Mouse (Mus musculus): ENCODE results near the gene Nck2.
"Not testable (repeated sequence)": the region's sequence is repeated elsewhere in the genome, so short reads cannot be mapped to it uniquely, and the experiment has no call there.

Gene Nck2

GRCm38 (mm10) chr1:43534060-43534760 is 89.8 kb downstream of the Nck2 start:
- DNase-seq (ENCODE audit: low spot score) = peak; percentile 37

DNA sequence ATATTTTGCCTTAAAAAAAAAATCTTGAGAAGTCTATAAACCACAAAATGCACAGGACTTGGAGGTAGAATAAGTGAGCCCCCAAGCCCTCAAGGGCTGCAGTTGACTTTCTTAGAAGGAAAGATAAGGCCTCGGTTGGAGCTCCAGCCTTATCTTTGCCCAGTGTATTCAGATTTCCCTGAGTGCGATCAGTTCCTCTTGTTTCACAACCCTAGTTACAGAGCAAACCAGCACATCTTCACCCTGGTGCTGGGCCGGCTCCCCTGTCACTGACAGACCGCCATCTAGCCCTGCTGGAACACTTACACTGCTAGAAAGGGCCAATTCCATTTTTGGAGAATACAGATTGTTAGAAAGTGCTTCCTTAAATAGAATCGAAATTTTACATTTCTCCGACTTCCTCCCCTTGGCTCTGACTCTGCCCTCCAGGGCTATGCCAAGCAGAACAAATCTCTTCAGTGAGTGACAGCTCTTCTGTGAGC is 91.2 kb downstream of the Nck2 start:
- no peak for DNase-seq (ENCODE audit: low spot score)

DNA sequence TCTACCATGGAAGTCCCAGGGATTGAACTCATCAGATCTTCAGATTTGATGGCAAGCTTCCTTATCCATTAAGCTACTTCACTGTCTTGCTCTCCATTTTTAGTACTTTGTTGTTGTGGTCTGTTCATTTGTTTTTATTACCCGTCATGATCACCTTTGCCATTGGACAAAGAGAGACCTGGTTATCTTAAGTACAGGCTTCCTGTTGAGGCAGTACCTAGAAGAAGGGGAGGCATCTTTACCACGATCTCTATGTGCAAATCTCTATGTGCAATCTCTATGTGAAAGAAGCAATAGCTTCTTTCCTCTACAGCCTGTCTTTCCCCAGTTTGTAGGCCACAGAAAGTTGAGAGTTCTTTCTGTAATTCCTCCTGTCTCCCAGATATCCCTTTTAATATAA is 91.9 kb downstream of the Nck2 start:
- no peak for DNase-seq (ENCODE audit: low spot score)

- no peak for DNase-seq (ENCODE audit: low spot score)
Observed at GRCm38 (mm10) chr1:43537021-43537420, 92.6 kb downstream of the Nck2 start.

GRCm38 (mm10) chr1:43537496-43537895 is 93.1 kb downstream of the Nck2 start:
- DNase-seq (ENCODE audit: low spot score) = no peak

DNA sequence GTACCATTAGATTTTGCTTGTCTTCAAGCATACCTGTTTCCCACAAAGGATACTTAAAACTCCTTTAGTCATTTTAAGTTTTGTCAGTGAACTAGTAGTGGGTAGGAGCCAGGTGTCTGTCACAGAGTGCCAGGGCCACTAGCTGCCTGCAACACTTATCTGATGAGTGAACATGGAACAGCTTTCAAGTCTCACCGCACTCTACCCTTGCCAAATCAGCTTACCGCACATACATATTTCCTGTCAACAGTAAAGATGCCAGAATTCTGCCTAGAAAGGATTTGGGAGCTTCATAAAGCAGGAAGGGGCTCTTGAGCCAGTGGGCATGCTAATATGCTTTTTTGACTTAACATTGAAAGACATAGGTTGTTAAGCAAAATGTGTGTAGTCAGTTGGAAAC is 94.3 kb downstream of the Nck2 start:
- no peak for DNase-seq (ENCODE audit: low spot score)

DNA sequence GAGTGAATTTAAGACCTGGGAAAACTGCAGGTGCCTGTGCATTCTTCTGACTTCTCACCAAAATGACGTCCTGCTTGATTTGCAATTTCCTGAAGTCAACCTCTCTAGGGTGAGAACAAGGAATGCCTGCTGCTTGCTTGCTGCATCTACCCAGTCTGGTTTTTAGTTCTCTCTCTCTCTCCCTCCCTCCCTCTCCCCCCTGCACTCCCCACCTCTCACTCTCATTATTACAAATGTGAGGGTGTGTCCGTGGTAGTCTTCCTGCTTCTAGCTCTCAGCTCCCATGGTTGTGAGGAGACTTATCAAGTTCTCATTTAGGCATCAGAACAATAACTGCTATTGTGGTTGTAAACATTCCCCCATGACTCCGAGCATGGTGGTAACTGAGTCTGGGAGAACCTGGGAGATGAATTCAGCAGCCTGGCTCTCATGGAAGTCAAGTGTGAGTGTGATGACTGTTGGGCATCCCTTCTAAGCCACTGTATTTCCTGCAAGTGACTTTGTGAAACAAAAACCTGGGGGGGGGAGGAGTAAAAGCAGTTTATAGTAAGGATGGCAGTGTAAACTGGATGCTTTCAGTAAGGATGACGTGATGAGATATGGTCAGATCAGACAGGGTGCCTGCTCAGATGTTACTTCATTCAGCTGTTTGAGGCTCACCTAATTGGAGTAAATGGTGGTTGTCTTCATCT is 95.5 kb downstream of the Nck2 start:
- no peak for DNase-seq (ENCODE audit: low spot score)

DNA sequence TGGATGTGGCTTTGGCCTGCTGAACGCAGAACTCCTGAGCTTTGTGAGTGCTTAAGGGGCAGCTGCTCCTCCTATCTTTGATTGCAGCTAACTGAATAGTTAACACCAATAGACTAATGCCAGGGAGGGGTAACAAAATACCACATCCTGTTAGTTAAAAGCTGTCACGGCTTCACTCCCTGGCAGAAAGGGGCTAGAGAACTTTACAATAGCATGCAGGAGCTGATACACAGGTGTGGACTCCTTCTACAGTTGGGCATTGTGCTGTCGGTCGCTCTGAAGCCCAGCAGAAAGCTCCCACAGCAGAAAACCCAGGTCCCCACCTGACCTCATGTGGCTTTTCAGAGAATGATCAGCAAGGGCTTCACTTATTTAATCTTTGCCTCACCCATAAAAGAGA is 98.0 kb downstream of the Nck2 start:
- DNase-seq (ENCODE audit: low spot score) = no peak

GRCm38 (mm10) chr1:43547644-43548043 is 103.3 kb downstream of the Nck2 start:
- DNase-seq (ENCODE audit: low spot score) = peak; percentile 55

DNA sequence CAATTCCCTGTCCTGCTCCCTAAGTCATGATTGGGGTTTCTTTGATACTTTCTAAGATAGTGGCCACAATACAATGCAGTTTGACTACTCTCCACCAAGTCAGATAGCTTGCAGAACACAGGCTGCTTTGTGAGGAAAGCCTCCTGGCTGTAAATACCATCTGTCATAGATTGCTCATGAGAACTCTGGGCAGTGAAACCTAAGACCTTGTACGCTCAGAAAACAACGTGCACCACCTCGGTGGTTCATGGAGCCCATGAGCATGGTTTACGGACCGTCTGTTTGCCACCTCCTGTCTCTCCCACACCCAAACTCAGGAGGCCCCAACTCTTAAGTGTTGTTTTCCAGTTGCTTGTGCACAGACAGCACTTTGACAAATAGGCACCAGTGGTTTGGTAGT is 104.4 kb downstream of the Nck2 start:
- DNase-seq (ENCODE audit: low spot score) = no peak

- DNase-seq (ENCODE audit: low spot score) = no peak
Observed at GRCm38 (mm10) chr1:43550525-43550924, 106.1 kb downstream of the Nck2 start.

- not testable (repeated sequence) for DNase-seq (ENCODE audit: low spot score)
Observed at GRCm38 (mm10) chr1:43553989-43554679, 109.8 kb downstream of the Nck2 start.

GRCm38 (mm10) chr1:43555222-43555974 is 111.0 kb downstream of the Nck2 start:
- DNase-seq (ENCODE audit: low spot score) = no peak

DNA sequence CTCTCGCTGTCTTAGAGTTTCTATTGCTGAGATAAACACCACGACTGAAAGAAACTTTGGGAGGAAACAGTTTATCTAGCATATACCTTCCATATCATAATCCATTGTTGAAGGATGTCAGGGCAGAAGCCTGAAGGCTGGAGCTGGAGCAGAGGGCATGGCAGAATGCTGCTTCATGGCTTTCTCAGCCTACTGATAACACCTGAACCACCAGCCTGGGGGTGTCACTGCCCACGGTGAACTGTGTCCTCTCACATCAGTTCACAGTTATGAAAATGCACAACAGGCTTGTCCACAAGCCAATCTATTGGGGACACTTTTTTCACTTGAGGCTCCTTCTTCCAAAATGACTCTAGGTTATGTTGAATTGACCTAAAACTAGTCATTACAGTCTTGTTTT is 114.0 kb downstream of the Nck2 start:
- no peak for DNase-seq (ENCODE audit: low spot score)

DNA sequence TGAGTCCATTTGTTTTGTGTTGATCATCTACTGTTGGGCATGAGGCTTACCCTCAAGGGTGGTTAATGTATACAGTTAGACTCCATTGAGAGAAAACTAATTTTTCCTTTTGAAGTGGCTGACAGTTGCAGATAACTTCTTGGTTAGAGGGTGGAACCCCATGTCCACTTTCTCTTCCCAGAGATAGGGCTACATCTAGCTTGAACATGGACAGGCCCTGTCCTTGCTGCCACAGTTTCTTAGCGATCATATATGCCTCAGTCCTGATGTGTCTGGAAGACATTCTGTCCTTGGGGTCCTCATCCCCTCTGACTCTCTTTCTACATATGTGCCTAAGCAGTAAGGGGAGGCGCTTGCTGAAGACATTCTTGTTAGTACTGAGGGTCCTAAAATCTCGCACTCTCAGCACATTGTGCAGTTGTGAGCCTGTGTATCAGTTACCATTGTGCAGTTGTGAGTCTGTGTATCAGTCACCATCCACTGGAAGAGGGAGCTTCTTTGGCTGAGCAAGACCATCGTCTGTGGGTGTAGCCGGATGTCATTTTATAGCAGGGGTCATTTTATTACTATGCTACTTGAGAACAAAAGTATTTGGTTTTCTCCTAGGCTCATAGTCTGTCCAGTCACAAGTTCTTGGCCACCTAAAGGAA is 114.8 kb downstream of the Nck2 start:
- DNase-seq (ENCODE audit: low spot score) = peak; percentile 57

GRCm38 (mm10) chr1:43561085-43561484 is 116.7 kb downstream of the Nck2 start:
- no peak for DNase-seq (ENCODE audit: low spot score)

- DNase-seq (ENCODE audit: low spot score) = no peak
Observed at GRCm38 (mm10) chr1:43562002-43562666, 117.8 kb downstream of the Nck2 start.

DNA sequence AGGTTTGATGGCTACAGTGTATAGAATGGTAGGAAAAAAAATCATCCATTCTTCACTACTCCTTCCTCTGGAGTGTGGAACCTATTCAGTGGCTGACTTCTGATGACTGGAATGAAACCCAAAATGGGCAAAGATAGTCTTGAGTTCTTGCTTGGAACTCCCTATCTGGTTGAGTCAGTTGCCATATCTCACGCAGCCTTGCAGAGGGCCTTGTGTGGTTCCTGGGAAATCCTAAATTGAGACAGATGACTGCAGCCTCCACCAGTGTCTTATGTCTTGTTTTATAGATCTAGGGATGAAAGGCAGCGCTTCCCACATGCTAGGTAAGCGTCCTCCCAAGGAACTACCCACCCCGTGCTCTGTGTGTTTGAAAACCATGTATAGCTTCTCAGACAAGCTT is 120.9 kb downstream of the Nck2 start:
- DNase-seq (ENCODE audit: low spot score) = no peak

- no peak for DNase-seq (ENCODE audit: low spot score)
Observed at GRCm38 (mm10) chr1:43566677-43567377, 122.4 kb downstream of the Nck2 start.

DNA sequence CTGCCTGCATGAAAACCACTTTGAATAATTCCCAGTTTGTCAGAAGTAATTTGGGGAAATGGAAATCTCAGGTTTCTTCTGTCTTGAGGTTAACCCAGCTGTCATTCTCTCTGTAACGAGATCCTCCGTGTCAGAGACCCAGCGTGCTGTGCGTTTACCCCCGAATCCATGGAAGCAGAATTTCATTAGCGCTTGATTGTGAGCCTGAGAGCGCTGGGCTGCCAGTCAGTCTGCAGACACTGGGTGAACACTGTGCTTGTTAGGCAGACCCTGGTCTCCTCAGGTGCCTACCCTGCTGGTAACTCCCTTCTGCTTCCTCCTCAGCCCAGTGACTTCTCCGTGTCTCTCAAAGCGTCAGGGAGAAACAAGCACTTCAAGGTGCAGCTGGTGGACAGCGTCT is 124.4 kb downstream of the Nck2 start:
- DNase-seq (ENCODE audit: low spot score) = no peak

- no peak for DNase-seq (ENCODE audit: low spot score)
Observed at GRCm38 (mm10) chr1:43571105-43571504, 126.7 kb downstream of the Nck2 start.
